Mouse (Mus musculus) gastrocnemius, postnatal 36 days (tissue): ENCODE measurements around the gene Arfgef2. TPM values are rescaled to one million over a fixed set of nuclear protein-coding genes. Genes with fewer than 3 reads are reported as not detected.

Experiments used
- DNase-seq, 2 experiments: peaks; one replicate each; pipeline ENCODE4 v3.0.0; 2022
- intact Hi-C: fragments of 180-260 bp; cut with DNase I; formaldehyde crosslinking; loops from one replicate; pipeline ENCODE4 v1.15.1; 2025
- total RNA-seq, 2 experiments: library from RNA; stranded (reverse); gene quantifications; 2 replicates each; pipeline ENCODE4 v1.2.3; 2021

The Arfgef2 gene
- total RNA-seq, 2 experiments from 2014 or later = 24.3 to 27.5 TPM

DNA sequence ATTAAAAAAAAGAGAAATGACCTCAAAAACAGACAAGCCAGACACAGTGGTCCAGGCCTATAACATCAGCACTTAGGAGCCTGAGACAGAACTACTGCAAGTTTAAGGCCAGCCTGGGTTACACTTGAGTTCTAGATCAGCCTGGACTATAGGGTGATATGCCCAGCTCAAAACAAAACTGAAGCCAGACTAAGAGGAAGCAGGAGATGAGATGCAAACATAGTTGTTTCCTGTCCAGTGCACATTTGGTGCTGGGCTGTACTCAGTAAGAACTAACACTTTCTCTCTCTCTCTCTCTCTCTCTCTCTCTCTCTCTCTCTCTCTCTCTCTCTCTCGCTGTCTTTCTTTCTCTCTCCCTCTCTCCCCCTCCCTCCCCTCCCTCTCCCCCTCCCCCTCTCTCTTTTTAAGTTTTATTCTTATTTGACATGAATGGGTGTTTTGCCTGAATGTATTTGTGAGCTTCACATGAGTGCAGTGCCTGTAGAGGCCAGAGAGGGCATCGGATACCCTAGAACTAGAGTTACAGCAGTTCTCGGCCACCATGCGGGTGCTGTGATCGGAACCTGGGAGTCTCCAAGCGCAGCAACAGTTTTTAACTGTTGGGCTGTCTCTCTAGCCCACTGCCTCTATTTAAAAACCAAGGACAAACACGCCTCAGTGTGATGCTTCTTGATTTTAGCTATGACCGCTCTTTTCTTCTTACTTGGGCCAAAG is 95.6 kb downstream of the Arfgef2 start:
- no peak for DNase-seq
- intact Hi-C loops = no loop called here

DNA sequence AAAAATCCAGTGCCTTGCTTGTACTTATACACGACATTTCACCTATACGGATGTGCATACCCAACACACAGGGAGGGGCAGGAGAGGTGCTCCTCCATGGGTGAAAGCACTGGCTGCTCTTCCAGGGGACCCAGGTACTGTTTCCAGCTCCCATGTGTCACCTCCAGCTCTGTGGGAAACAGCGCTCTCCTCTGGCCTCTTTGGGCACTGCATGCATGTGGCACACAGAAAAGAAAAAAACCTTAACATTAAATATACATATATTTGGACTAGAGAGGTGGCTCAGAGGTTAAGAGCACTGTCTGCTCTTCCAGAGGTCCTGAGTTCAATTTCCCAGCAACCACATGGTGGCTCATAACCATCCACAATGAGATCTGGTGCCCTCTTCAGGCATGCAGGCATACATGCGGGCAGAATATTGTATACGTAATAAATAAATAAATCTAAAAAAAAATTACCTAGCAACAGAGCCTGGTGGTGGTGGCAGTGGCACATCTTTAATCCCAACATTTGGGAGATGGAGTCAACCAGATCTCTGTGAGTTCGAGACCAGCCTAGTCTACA is 98.4 kb downstream of the Arfgef2 start:
- intact Hi-C loops = no loop called here
- no peak for DNase-seq

DNA sequence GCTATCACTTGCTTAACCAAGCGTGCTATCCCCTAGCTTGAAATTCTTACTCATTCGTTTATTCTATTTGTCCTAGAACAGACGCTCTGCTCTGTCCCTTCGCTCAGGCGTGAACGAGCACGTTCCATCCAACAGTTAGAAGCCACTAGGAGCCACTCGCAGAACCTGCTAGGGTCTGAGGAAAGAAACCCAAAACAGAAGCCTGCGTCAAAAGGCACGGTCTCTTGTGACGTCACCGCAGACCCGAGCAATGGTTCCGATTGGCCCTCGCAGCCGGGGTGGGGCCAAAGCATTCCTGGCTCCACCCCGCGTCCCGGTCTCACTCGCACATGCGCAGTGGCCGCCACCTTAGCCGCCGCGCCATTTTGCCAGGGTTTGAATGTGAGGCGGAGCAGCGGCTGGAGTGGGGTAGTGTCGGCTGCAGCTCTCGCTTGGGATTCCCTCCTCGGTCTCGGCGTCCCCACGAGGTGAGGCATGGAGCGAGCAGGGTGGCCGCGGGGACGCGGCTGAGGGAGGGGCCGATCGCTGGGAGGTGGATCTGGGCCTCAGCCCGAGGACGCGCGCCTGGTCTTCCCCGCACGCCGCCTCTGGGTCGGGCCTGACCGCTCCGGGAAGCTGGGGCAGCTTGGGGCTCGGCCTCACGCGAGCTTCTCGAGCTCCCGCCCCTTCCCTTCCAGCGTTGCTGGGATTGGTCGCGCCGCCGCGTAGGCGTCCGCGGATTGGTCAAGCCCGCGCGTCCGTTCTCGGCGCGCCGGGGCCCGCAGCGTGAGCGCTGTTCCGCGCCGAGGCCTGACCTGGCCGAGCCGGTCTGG is 100.5 kb downstream of the Arfgef2 start, which contains the start of gene Cse1l:
Gene Cse1l (plus strand): TSS at position 330 of the 812 bp plus-strand sequence.
- intact Hi-C loops = no loop called here
- DNase-seq = peak; percentile 96 to 97

DNA sequence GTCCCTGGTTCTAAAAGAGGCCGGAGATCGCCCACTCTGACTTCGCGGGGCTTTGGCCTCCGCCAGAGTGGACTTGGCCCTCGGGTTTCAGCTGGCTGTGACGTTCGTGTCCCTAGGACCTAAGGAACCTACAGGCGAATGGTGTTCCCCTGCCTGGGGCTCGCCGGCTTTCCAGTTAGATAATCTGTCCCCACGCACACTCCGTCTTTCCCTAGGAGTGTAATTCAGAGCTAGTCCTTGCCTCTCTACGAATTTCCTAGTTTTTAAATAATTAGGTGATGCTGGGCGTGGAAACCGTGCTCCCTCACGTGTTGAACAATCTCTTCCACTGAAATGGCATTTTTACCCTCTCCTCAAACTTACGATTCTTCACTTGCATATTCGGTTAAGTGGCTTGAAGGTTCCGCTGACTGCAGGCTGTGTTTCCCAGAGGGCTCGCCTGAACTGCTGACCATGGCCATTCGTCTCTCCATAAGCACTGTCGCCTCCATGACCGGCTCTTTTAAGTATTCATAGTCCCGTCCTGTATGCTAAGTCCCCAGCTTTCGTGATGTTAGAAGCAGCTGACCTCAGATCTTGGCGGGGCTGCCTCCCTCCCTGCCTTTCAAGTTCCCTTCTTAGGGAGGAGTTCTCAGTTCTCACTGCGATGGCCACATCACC is 101.3 kb downstream of the Arfgef2 start:
- DNase-seq = no peak
- intact Hi-C loops = no loop called here

DNA sequence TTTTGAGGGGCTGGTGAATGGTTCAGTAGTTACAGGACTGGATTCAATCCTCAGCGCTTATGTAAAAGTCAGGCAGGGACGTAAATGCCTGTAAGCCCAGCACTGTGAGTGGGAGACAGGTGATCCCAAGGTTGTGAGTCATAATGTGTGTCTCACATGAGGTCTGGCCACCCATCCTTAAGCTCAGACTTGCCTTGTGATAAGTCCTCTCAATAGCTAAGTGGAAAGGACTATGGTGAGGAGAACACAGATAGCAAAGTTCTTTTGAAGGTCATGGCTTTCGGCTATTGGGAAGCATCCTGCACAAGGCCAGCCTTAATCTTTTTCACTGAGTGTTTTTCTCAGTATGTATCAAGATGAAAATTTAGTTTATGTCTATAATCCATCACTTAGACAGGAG is 104.3 kb downstream of the Arfgef2 start:
- no peak for DNase-seq
- intact Hi-C loops = no loop called here

DNA sequence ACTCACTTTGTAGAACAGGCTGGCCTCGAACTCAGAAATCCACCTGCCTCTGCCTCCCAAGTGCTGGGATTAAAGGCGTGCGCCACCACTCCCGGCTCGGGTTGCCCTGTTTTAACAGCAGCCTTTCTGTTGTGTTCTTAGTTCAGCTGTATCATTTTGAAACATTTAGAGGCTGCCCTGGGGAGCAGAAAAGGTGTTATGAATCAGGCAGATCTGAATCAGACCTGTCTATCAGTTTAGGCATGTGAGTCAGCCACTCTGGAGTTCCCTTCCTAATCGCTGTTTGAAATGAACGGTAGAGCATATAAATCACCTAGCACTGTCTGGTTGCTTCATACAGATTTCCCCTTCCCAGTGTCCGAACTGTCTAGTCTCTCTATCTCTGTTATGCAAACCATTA is 105.1 kb downstream of the Arfgef2 start:
- intact Hi-C loops = no loop called here
- DNase-seq = no peak

DNA sequence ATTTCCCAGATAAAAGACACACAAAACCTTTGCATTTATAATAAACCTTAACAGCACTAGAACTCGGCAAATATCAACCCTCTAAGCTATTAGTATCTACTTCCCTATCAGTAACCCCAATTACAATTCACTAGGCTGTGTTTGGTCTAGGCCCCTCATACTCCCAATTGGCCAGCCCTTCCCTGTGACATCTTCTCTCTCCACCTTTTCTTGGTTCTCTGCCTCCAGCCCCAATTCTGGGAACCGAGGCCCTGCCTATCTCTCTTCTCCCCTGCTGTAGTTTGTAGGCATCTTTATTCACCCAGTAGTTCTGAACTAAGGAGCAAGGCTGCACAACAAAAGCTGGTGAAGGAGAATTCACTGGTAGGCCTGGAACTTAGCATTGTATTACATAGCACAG is 118.6 kb downstream of the Arfgef2 start:
- DNase-seq = no peak
- intact Hi-C loops = no loop called here

DNA sequence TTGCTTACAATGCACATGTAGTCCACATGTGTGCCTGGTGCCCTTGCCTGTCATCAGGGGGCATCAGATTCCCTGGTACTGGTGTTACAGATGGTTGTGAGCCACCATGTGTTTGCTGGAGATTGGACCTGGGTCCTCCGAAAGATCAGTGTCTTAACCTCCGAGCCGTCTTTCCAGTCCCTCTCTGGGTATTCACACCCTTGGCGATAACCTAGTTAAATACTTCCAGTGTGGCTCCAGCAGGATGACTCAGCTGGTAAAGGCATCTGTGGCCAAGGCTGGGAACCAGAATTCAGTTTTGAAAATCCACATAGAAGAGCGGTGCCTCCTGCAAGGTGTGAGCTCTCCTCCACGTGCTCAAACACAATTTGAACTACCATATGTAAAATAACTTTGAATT is 128.6 kb downstream of the Arfgef2 start:
- intact Hi-C loops = no loop called here
- DNase-seq = no peak

DNA sequence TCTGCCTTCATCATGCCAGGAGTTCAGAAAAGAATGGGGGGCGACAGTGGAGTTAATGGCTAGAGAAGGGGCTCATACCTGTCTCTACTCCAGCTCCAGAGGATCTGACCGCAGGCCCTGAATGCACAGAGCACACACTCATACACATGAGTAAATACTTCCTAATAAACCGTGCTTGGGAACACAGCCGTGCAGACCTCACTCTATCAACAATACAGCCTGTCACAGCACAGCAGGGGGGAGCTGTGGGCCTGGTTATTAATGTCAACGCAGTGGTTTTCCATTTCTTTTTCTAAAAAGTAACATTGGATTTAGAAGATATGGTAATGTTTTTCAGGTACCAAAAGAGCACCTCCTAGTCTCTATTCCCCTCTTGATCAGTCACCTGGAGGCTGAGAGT is 129.0 kb downstream of the Arfgef2 start:
- intact Hi-C loops = no loop called here
- no peak for DNase-seq

DNA sequence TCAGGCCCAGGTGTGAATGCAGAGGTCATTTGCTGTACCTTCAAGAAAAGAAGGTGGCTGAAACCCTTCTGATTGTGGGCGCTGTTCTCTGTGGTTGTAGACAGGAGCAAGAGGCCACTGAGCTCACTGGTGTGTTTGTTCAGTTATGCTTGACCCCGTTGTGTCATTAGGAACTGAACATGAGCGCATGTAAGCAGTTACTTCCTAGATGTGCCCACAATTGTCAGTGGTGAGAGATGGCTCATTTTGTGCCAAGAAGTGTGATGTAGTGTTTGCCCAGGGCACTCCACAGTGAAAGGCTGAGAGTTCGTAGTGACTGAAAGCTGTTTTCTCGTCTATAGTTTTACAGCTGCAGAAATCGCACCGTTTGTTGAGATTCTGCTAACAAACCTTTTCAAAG is 130.2 kb downstream of the Arfgef2 start:
- DNase-seq = no peak
- intact Hi-C loops = no loop called here

DNA sequence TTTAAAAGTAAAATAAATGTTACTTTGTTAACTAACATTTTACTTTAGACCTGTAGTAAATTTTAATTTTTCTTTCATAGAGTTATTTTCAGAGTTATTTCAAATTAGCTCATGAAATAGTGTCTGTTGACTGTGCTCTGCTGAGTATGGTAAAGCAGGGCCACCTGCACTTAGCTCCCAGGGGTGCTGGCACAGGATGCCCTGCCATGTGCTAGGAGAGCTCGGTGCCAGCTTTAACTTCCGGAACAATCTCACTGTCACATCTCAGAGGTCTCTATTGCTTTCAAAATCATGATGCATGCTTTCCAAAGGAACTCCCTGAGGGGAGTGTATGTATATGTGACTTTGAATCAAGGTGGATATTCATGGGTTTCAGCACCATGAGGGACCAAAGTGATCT is 130.8 kb downstream of the Arfgef2 start:
- no peak for DNase-seq
- intact Hi-C loops = no loop called here

DNA sequence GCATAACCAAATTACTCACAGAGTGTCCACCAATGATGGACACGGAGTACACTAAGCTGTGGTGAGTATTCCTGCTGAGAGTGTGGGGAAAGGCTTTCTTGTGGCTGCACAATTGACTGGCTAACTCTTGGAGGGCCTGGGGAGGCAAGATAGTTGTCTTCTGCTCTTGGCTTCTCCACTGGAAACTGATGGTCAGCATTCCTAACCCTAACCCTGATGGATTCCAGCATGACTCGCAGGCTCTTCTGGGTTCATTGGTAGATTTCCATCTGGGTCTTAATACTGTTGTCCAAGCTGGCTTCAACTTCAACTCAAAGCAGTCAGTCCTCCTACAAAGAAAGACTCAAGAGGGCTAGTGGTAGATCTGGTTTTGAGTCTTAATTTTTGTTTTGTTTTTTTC is 137.8 kb downstream of the Arfgef2 start:
- intact Hi-C loops = no loop called here
- DNase-seq = no peak

DNA sequence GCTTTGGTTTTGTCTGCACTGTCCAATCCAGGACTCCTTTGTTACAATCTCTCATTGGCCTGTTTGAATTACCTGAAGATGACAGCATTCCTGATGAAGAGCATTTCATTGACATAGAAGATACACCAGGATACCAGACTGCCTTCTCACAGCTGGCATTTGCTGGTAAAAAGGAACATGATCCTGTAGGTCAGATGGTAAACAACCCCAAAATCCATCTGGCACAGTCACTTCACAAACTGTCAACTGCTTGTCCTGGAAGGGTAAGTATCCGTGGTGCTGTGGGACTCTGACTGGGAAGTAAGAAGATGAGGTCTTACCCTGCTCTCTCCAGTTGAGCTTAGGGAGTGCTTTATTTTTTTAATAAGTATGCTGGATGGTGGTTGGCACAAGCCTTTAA is 139.0 kb downstream of the Arfgef2 start:
- no peak for DNase-seq
- intact Hi-C loops = no loop called here

DNA sequence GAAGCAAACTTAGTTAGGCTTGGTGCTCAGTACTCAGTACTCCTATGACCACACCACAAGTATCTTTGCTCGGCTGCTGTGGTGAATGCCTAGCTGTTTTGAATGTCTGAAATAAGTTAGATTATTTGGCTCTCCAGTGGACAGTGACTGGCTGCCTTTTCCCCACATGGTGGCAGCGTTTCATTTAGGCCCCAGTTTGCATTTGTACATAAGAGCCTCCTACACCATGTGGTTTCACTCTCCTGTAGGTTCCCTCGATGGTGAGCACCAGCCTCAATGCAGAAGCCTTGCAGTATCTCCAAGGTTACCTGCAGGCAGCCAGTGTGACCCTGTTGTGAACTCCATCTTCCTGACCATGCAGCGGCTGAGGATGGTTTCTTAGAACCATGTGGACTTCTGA is 140.1 kb downstream of the Arfgef2 start:
- intact Hi-C loops = no loop called here
- no peak for DNase-seq

Other genes starting within 250 kb of the Arfgef2 start
- 1 to 10 TPM; 3.7 to 5.0 TPM for gene Prex1, start 91.8 kb upstream of the Arfgef2 start, total RNA-seq
- 1 to 10 TPM; 2.6 to 2.8 TPM for gene Trp53rkb, start 13.1 kb upstream of the Arfgef2 start, total RNA-seq
- gene Cse1l, start 100.5 kb downstream of the Arfgef2 start, total RNA-seq = 10 to 100 TPM; 46.2 to 50.9 TPM
- 10 to 100 TPM; 30.9 to 33.6 TPM for gene Stau1, start 190.7 kb downstream of the Arfgef2 start, total RNA-seq
- 1 to 10 TPM; 6.1 to 8.3 TPM for gene Ddx27, start 209.6 kb downstream of the Arfgef2 start, total RNA-seq